Mouse (Mus musculus): ENCODE results near the gene Utp6. TPM values are rescaled to one million over a fixed set of nuclear protein-coding genes. Genes with fewer than 3 reads are reported as not detected.

The Utp6 gene
- total RNA-seq, 2 experiments from 2014 or later: 29.5 to 112 TPM

DNA sequence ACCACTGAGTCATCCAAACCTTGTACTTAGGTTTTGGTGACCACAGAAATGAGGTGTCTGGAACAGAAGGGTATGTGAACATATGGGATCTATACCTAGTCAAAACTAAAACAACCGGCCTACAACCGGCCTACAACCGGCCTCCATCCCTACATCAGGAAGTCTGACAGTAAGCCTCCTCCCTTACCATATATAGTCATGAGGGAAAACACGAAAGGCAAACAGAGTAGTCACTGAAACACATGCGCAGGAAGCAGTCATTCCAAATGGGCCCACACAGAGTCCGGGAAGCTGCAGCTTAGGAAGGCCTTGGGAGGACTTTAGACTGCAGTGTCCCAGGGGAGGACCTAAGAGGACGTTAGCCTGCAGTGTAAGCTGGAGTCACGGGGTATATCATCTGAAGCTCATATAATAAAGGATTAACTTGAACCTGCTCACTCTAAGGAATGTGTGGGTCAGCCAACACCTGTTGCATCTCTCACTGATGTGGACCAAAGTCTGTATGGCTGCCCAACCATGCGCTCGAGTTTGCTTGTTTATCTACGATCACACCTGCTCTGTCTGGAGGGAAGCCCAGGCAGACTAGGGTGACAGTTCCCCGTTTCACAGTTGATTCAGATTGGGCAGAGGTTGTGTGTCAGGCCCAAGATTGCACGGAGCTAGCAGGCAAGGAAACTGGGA, 76.3 kb downstream of the Utp6 start:
- peak; percentile 94 for ATAC-seq (replicated peaks; ENCODE audit: poor library complexity)

DNA sequence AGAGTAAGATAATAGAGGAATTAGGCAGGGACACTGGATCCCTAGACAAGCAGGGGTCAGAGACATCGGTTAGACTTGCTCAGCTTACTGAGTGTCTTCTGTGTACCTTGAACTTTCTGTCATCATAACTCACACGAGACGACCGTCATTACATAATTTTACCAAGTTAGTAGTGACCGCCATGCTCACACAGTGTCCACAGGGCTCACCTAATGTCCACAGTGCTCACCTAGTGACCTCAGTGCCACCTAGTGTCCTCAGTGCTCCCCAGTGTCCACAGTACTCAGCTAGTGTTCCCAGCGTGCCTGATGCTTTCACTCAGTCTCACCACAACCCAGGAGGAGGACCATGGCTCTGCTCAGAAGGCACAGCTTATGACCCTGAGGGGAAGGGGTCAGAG, 77.4 kb downstream of the Utp6 start:
- no peak for ATAC-seq (replicated peaks; ENCODE audit: poor library complexity)

Other genes with a start within 250 kb of the Utp6 start
- 138 and 147 TPM in 2 replicates for gene Suz12, start 30.7 kb upstream of the Utp6 start, total RNA-seq (2015)
- 81.3 and 101 TPM in 2 replicates for gene Suz12, start 30.7 kb upstream of the Utp6 start, total RNA-seq (2017)
- 65.2 and 69.4 TPM in 2 replicates for gene Crlf3, start 118.6 kb upstream of the Utp6 start, total RNA-seq (2015)
- 87.4 and 95.7 TPM in 2 replicates for gene Crlf3, start 118.6 kb upstream of the Utp6 start, total RNA-seq (2017)
- gene Atad5, start 127.0 kb upstream of the Utp6 start, total RNA-seq (2015): 37.0 and 42.8 TPM in 2 replicates
- gene Atad5, start 127.0 kb upstream of the Utp6 start, total RNA-seq (2017): 28.2 and 42.1 TPM in 2 replicates
- 26.8 and 28.9 TPM in 2 replicates for gene Tefm, start 179.8 kb upstream of the Utp6 start, total RNA-seq (2015)
- gene Tefm, start 179.8 kb upstream of the Utp6 start, total RNA-seq (2017): 21.1 and 27.3 TPM in 2 replicates
- 0.07 and 0.17 TPM in 2 replicates for gene Adap2, start 191.7 kb upstream of the Utp6 start, total RNA-seq (2015)
- 0.12 and 0.61 TPM in 2 replicates for gene Adap2, start 191.7 kb upstream of the Utp6 start, total RNA-seq (2017)
- 4.5 and 7.9 TPM in 2 replicates for gene Rnf135, start 221.5 kb upstream of the Utp6 start, total RNA-seq (2015)
- gene Rnf135, start 221.5 kb upstream of the Utp6 start, total RNA-seq (2017): 4.8 and 6.5 TPM in 2 replicates
- gene Rhot1, start 246.6 kb upstream of the Utp6 start, total RNA-seq (2015): 64.7 and 66.6 TPM in 2 replicates
- gene Rhot1, start 246.6 kb upstream of the Utp6 start, total RNA-seq (2017): 50.6 and 51.4 TPM in 2 replicates

Measured in megakaryocyte progenitor cell, adult 5-6 weeks (primary cell).